Mouse (Mus musculus): ENCODE data around the gene Nphp3. TPM values are rescaled to one million over a fixed set of nuclear protein-coding genes. Genes with fewer than 3 reads are reported as not detected.

Gene Nphp3
- polyA plus RNA-seq (2015; fragmentation: Nextera tagmentation; extraction: Ambion mirVana) = 4.6 and 5.6 TPM in 2 replicates

GRCm38 (mm10) chr9:104001921-104002859 lies at the start of gene Nphp3:
Nphp3 (plus strand) TSS chr9:104002544.
- ATAC-seq (ENCODE audit: insufficient read depth, low FRiP score, low read depth) = peak; percentile 97
- Histone ChIP-seq H3K9ac (peak within 1 kb of the TSS; percentile 45), H3K4me1 (peaks cover 10% of the 10 kb centered on the region; the same call in 1 of the 2 replicates), H3K4me2 (peak within 1 kb of the TSS; percentile 84), H3K27me3 (replicated peaks) (no peaks in the 10 kb centered on the region), H3K27ac (peak within 1 kb of the TSS; percentile 96), H3K36me3 (peaks cover 3% of the 10 kb centered on the region; the same call in 1 of the 2 replicates), H3K4me3 (replicated peaks) (peak within 1 kb of the TSS; percentile 75), H3K9me3 (no peaks in the 10 kb centered on the region)
- WGBS = under 1% methylated on average over 55 of the region's 55 CpGs

- no peak overlapping the region for H3K4me3 ChIP-seq (replicated peaks)
- no peak overlapping the region for H3K4me2 ChIP-seq
- no peaks in the 10 kb centered on the region for H3K36me3 ChIP-seq
- no peaks in the 10 kb centered on the region for H3K4me1 ChIP-seq
- no peaks in the 10 kb centered on the region for H3K9me3 ChIP-seq
- 68% methylated on average over 6 of the region's 6 CpGs for WGBS
- H3K27ac ChIP-seq = no peak overlapping the region
- no peaks in the 10 kb centered on the region for H3K27me3 ChIP-seq (replicated peaks)
- no peak overlapping the region for H3K9ac ChIP-seq
- no peak for ATAC-seq (ENCODE audit: insufficient read depth, low FRiP score, low read depth)
These were observed 43.6 kb upstream of the Nphp3 start for GRCm38 (mm10) chr9:103958722-103959121.

- 76% methylated on average over 10 of the region's 10 CpGs for WGBS
These were observed 42.4 kb upstream of the Nphp3 start for GRCm38 (mm10) chr9:103959989-103960388.

GRCm38 (mm10) chr9:103996496-103996895 lies 5.8 kb upstream of the Nphp3 start:
- 1% methylated on average over 2 of the region's 2 CpGs for WGBS
- no peak for ATAC-seq (ENCODE audit: insufficient read depth, low FRiP score, low read depth)

More at GRCm38 (mm10) chr9:103959989-103960388, 42.4 kb upstream of the Nphp3 start:
- Histone ChIP-seq H3K4me2 (no peak overlapping the region), H3K27me3 (replicated peaks) (no peaks in the 10 kb centered on the region), H3K27ac (no peak overlapping the region), H3K9ac (no peak overlapping the region), H3K4me1 (no peaks in the 10 kb centered on the region), H3K9me3 (no peaks in the 10 kb centered on the region), H3K36me3 (no peaks in the 10 kb centered on the region), H3K4me3 (replicated peaks) (no peak overlapping the region)
- ATAC-seq (ENCODE audit: insufficient read depth, low FRiP score, low read depth) = no peak

GRCm38 (mm10) chr9:104000601-104001000 lies 1.7 kb upstream of the Nphp3 start:
- Histone ChIP-seq H3K27ac (no peak overlapping the region), H3K27me3 (replicated peaks) (no peaks in the 10 kb centered on the region), H3K9ac (no peak overlapping the region), H3K4me2 (no peak overlapping the region), H3K4me3 (replicated peaks) (no peak overlapping the region), H3K36me3 (peaks cover 1% of the 10 kb centered on the region; the same call in 1 of the 2 replicates), H3K4me1 (peaks cover 10% of the 10 kb centered on the region; the same call in 1 of the 2 replicates), H3K9me3 (no peaks in the 10 kb centered on the region)
- ATAC-seq (ENCODE audit: insufficient read depth, low FRiP score, low read depth) = no peak
- whole genome bisulfite sequencing = 33% methylated on average over 3 of the region's 3 CpGs

More at GRCm38 (mm10) chr9:103996496-103996895, 5.8 kb upstream of the Nphp3 start:
- no peak overlapping the region for H3K27ac ChIP-seq
- H3K4me1 ChIP-seq = peaks cover 2% of the 10 kb centered on the region; the same call in 1 of the 2 replicates
- H3K27me3 ChIP-seq (replicated peaks) = no peaks in the 10 kb centered on the region
- H3K36me3 ChIP-seq = no peaks in the 10 kb centered on the region
- no peak overlapping the region for H3K4me3 ChIP-seq (replicated peaks)
- H3K4me2 ChIP-seq = no peak overlapping the region
- H3K9ac ChIP-seq = no peak overlapping the region
- no peaks in the 10 kb centered on the region for H3K9me3 ChIP-seq

GRCm38 (mm10) chr9:104002913-104003330 lies 578 bp downstream of the Nphp3 start:
- Histone ChIP-seq H3K27me3 (replicated peaks) (no peaks in the 10 kb centered on the region), H3K9ac (peak overlapping the region; percentile 45), H3K4me2 (peak overlapping the region; percentile 84), H3K9me3 (no peaks in the 10 kb centered on the region), H3K4me3 (replicated peaks) (peak overlapping the region; percentile 75), H3K27ac (peak overlapping the region; percentile 88), H3K36me3 (peaks cover 5% of the 10 kb centered on the region; the same call in 1 of the 2 replicates), H3K4me1 (peaks cover 10% of the 10 kb centered on the region; the same call in 1 of the 2 replicates)
- WGBS = under 1% methylated on average over 37 of the region's 37 CpGs
- ATAC-seq (ENCODE audit: insufficient read depth, low FRiP score, low read depth) = peak; percentile 12; the same call in 1 of the 2 replicates

GRCm38 (mm10) chr9:104014526-104014925 lies 12.2 kb downstream of the Nphp3 start:
- Histone ChIP-seq H3K4me3 (replicated peaks) (no peak overlapping the region), H3K9ac (no peak overlapping the region), H3K4me1 (no peaks in the 10 kb centered on the region), H3K27me3 (replicated peaks) (no peaks in the 10 kb centered on the region), H3K4me2 (no peak overlapping the region), H3K9me3 (no peaks in the 10 kb centered on the region), H3K36me3 (peaks cover 12% of the 10 kb centered on the region), H3K27ac (no peak overlapping the region)
- WGBS = 81% methylated on average over 1 of the region's 1 CpGs
- no peak for ATAC-seq (ENCODE audit: insufficient read depth, low FRiP score, low read depth)

- Histone ChIP-seq H3K27me3 (replicated peaks) (no peaks in the 10 kb centered on the region), H3K36me3 (peaks cover 13% of the 10 kb centered on the region), H3K9ac (no peak overlapping the region), H3K4me3 (replicated peaks) (no peak overlapping the region), H3K4me2 (no peak overlapping the region), H3K4me1 (no peaks in the 10 kb centered on the region), H3K9me3 (no peaks in the 10 kb centered on the region), H3K27ac (no peak overlapping the region)
- whole genome bisulfite sequencing = 93% methylated on average over 10 of the region's 10 CpGs
- ATAC-seq (ENCODE audit: insufficient read depth, low FRiP score, low read depth) = no peak
These were observed 18.7 kb downstream of the Nphp3 start for GRCm38 (mm10) chr9:104021026-104021425.

- Histone ChIP-seq H3K4me3 (replicated peaks) (no peak overlapping the region), H3K36me3 (peaks cover 8% of the 10 kb centered on the region), H3K4me1 (no peaks in the 10 kb centered on the region), H3K9ac (no peak overlapping the region), H3K9me3 (no peaks in the 10 kb centered on the region), H3K27ac (no peak overlapping the region), H3K27me3 (replicated peaks) (no peaks in the 10 kb centered on the region), H3K4me2 (no peak overlapping the region)
- ATAC-seq (ENCODE audit: insufficient read depth, low FRiP score, low read depth) = no peak
- 92% methylated on average over 8 of the region's 8 CpGs for WGBS
These were observed 24.8 kb downstream of the Nphp3 start for GRCm38 (mm10) chr9:104027186-104027585.

GRCm38 (mm10) chr9:104029861-104030260 lies 27.5 kb downstream of the Nphp3 start:
- Histone ChIP-seq H3K4me1 (no peaks in the 10 kb centered on the region), H3K4me2 (no peak overlapping the region), H3K9me3 (no peaks in the 10 kb centered on the region), H3K4me3 (replicated peaks) (no peak overlapping the region), H3K9ac (no peak overlapping the region), H3K27me3 (replicated peaks) (no peaks in the 10 kb centered on the region), H3K27ac (no peak overlapping the region), H3K36me3 (peaks cover 8% of the 10 kb centered on the region)
- no peak for ATAC-seq (ENCODE audit: insufficient read depth, low FRiP score, low read depth)
- 90% methylated on average over 11 of the region's 11 CpGs for WGBS

- H3K9ac ChIP-seq = no peak overlapping the region
- no peak for ATAC-seq (ENCODE audit: insufficient read depth, low FRiP score, low read depth)
- no peaks in the 10 kb centered on the region for H3K9me3 ChIP-seq
- no peak overlapping the region for H3K4me3 ChIP-seq (replicated peaks)
- H3K36me3 ChIP-seq = no peaks in the 10 kb centered on the region; the same call in 1 of the 2 replicates
- H3K4me2 ChIP-seq = no peak overlapping the region
- 78% methylated on average over 8 of the region's 8 CpGs for WGBS
- H3K27me3 ChIP-seq (replicated peaks) = no peaks in the 10 kb centered on the region
- no peak overlapping the region for H3K27ac ChIP-seq
- H3K4me1 ChIP-seq = no peaks in the 10 kb centered on the region
These were observed 31.9 kb downstream of the Nphp3 start for GRCm38 (mm10) chr9:104034231-104034630.

GRCm38 (mm10) chr9:104034718-104035117 lies 32.4 kb downstream of the Nphp3 start:
- no peak overlapping the region for H3K27ac ChIP-seq
- H3K4me2 ChIP-seq = no peak overlapping the region
- ATAC-seq (ENCODE audit: insufficient read depth, low FRiP score, low read depth) = no peak
- no peaks in the 10 kb centered on the region; the same call in 1 of the 2 replicates for H3K36me3 ChIP-seq
- no peaks in the 10 kb centered on the region for H3K9me3 ChIP-seq
- 72% methylated on average over 6 of the region's 6 CpGs for WGBS
- H3K4me3 ChIP-seq (replicated peaks) = no peak overlapping the region
- no peaks in the 10 kb centered on the region for H3K27me3 ChIP-seq (replicated peaks)
- no peaks in the 10 kb centered on the region for H3K4me1 ChIP-seq
- H3K9ac ChIP-seq = no peak overlapping the region

Measured in stomach, embryonic 15.5 days (tissue).